Mouse (Mus musculus) midbrain, embryonic 10.5 days (tissue): Measurements from ENCODE around the gene Kcna6. TPM values are rescaled to one million over a fixed set of nuclear protein-coding genes. Genes with fewer than 3 reads are reported as not detected.
A peak's percentile ranks its signal among the peaks of the same experiment; 100 is the strongest.

ENCODE experiments used
- DNase-seq: peaks from one replicate; pipeline ENCODE4 v3.0.0-alpha.2; 2017; ENCODE audit warnings: low spot score
- H3K27ac ChIP-seq: fragments of 300-500 bp; sonication (generic); replicated peaks from 2 replicates; pipeline ENCODE4 v1.5.1; 2016; ENCODE audit warnings: mild to moderate bottlenecking
- H3K27me3 ChIP-seq: fragments of 300-500 bp; sonication (generic); 2 replicates; pipeline ENCODE4 v1.6.1; 2016; ENCODE audit warnings: low read depth, mild to moderate bottlenecking; ENCODE audit not compliant: poor library complexity, severe bottlenecking
- H3K36me3 ChIP-seq: fragments of 300-500 bp; sonication (generic); 2 replicates; pipeline ENCODE4 v1.6.1; 2016; ENCODE audit warnings: mild to moderate bottlenecking, moderate library complexity
- H3K4me1 ChIP-seq: fragments of 300-500 bp; sonication (generic); 2 replicates; pipeline ENCODE4 v1.6.1; 2016
- H3K4me3 ChIP-seq: fragments of 300-500 bp; sonication (generic); 2 replicates; pipeline ENCODE4 v1.5.1; 2016; ENCODE audit warnings: mild to moderate bottlenecking, moderate library complexity
- H3K9me3 ChIP-seq: fragments of 300-500 bp; sonication (generic); replicated peaks from 2 replicates; pipeline ENCODE4 v1.6.1; 2016; ENCODE audit warnings: mild to moderate bottlenecking
- WGBS: fragments of 180-500 bp; shearing (Covaris S2); methylation state at CpG from one replicate; pipeline ENCODE4 v1.1.7; 2016; 5-methylcytosine and 5-hydroxymethylcytosine counted together
- polyA plus RNA-seq: library from polyadenylated mRNA; unstranded; fragments of >200 nt; fragmentation: Nextera tagmentation; extraction: Ambion mirVana; gene quantifications from 2 replicates; pipeline ENCODE4 v1.2.1, GENCODE M21; 2016

Kcna6 gene
- polyA plus RNA-seq, 1 experiment from 2014 or later: 3.4 TPM

DNA sequence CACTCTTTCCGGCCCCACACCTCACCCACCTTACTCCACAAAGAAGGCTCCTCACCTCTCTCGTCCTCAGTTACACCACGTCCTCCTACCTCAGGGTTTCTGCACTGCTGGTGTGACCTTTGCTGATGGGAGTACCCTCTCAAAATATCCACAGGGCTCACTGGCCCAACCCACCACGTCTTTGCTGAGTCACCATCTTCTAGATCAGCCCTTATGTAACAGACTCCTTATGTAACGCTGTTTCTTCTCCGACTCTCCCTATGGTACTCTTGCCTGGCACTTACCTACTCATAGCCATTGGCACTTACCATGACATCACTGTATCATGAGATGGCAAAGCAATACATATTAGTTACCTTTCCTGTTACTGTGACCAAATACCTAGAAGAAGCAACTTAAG lies 27.9 kb downstream of the Kcna6 start:
- no peak overlapping the region for H3K4me3 ChIP-seq
- H3K36me3 ChIP-seq: no peaks in the 10 kb centered on the region
- H3K4me1 ChIP-seq: no peaks in the 10 kb centered on the region
- no peak overlapping the region for H3K27ac ChIP-seq
- H3K27me3 ChIP-seq: no peaks in the 10 kb centered on the region
- DNase-seq: no peak
- H3K9me3 ChIP-seq: no peaks in the 10 kb centered on the region
- WGBS: 87% methylated on average over 6 of the region's 6 CpGs

DNA sequence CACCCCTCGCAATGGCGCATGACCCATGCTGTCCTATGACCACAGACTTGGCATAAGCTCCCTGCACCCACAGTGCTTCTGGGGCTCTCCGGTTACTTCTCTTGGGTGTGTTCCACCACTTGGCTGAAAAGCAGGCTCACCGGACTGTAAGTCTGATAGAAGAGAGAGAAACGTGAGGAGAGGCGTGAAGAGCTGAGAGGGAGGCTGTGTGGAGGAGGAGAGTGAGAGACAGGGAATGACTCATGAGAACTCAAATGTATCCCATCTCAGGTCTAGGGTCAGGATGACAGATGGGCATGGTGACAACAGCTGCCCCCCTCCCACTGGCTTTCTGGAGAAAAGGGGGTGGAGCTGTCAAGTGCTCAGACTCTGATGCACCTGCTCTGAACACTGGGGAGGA lies 34.5 kb downstream of the Kcna6 start:
- no peak overlapping the region for H3K27ac ChIP-seq
- H3K4me1 ChIP-seq: peaks cover 4% of the 10 kb centered on the region
- WGBS: 87% methylated on average over 6 of the region's 6 CpGs
- no peaks in the 10 kb centered on the region for H3K9me3 ChIP-seq
- H3K4me3 ChIP-seq: no peak overlapping the region
- DNase-seq: no peak
- peaks cover 21% of the 10 kb centered on the region for H3K27me3 ChIP-seq
- no peaks in the 10 kb centered on the region for H3K36me3 ChIP-seq

DNA sequence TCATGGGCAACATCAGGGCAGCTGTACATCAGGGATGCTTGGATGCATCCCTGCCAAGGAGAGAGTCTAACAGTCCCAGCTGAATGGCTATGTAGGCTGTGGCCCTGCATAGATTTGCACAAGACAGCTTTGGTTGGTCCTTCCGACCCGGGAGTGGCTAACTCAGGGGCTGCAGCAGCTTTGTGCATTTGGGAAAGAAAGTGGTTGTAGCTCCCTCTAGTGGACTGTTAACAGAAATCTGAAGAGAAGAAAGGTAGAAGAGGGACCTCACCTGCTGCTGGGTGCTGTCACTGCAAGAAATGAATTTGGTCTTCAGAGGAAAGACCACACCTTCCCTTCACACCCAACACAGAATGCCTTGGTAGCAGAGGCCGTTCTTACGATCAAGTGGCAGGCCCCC lies 36.0 kb downstream of the Kcna6 start:
- Histone ChIP-seq H3K4me1 (peaks cover 4% of the 10 kb centered on the region), H3K9me3 (no peaks in the 10 kb centered on the region), H3K27ac (no peak overlapping the region), H3K4me3 (no peak overlapping the region), H3K27me3 (peaks cover 32% of the 10 kb centered on the region), H3K36me3 (no peaks in the 10 kb centered on the region)
- 33% methylated on average over 4 of the region's 4 CpGs for WGBS
- peak; percentile 33 for DNase-seq

DNA sequence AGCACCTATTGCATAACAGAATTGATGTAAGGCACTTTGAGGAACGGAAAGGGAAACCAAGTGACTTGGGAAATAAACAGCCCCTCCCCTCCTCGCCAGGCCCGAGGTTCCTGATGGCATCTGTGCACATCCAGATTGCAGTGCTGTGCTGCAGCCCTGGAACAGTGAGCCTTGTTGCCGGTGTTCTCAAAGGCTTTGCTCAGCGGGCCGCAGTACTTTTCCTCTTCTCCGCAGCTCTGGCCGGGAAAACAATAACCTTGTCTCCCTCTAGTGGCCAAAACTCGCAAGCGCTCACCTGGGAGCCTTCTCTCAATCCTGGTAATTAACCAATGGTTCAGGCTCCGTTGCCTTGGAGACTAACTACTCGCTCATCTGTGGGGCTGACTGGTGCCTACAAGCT lies 38.4 kb downstream of the Kcna6 start:
- no peak overlapping the region for H3K4me3 ChIP-seq
- H3K36me3 ChIP-seq: no peaks in the 10 kb centered on the region
- WGBS: 4% methylated on average over 12 of the region's 12 CpGs
- no peak overlapping the region for H3K27ac ChIP-seq
- peaks cover 32% of the 10 kb centered on the region for H3K27me3 ChIP-seq
- DNase-seq: peak; percentile 78
- peaks cover 4% of the 10 kb centered on the region for H3K4me1 ChIP-seq
- no peaks in the 10 kb centered on the region for H3K9me3 ChIP-seq

DNA sequence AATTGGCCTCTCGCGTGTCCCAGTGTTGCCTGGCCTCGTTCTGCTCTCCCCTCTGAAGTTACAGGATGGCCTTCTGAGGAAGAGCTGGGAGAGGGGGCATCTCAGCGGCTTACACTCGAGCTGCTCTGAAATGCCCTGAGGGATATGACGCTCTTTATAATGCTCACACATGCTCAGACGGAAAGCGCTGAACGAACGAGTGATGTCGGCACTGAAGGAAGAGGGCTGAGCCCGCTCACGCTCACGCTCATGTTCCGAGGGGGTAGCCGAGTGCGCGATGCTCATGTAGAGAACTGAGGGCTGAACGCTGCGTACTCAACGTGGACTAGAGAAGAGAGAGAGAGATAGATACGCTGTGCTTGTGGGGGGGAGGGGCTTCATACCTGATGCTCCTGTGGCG lies 39.3 kb downstream of the Kcna6 start:
- Histone ChIP-seq H3K9me3 (no peaks in the 10 kb centered on the region), H3K4me1 (peaks cover 4% of the 10 kb centered on the region), H3K4me3 (no peak overlapping the region), H3K27me3 (peaks cover 32% of the 10 kb centered on the region), H3K36me3 (no peaks in the 10 kb centered on the region), H3K27ac (no peak overlapping the region)
- WGBS: 77% methylated on average over 23 of the region's 23 CpGs
- DNase-seq: no peak

DNA sequence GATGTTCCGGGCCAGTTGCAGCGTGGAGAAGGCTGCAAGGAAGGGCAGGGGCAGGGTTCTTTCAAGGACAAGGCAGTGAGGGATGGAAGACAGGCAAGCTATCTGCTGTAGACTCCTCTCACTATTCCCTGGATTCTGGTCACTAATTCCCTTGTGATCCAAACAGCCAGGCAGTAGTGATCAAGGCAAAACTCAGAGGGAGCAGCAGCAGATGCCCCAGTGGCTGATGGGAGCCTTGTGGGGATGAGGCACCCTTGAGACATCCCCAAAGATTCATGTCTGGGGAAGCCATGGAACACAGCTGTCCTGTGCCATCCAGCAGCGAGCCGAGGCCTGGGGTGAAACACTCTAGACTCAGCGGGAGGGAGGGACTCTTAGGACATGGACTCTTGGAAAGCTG lies 40.5 kb downstream of the Kcna6 start:
- Histone ChIP-seq H3K27me3 (peaks cover 32% of the 10 kb centered on the region), H3K4me3 (no peak overlapping the region), H3K4me1 (peaks cover 4% of the 10 kb centered on the region), H3K9me3 (no peaks in the 10 kb centered on the region), H3K36me3 (no peaks in the 10 kb centered on the region), H3K27ac (no peak overlapping the region)
- WGBS: 81% methylated on average over 5 of the region's 5 CpGs
- no peak for DNase-seq

DNA sequence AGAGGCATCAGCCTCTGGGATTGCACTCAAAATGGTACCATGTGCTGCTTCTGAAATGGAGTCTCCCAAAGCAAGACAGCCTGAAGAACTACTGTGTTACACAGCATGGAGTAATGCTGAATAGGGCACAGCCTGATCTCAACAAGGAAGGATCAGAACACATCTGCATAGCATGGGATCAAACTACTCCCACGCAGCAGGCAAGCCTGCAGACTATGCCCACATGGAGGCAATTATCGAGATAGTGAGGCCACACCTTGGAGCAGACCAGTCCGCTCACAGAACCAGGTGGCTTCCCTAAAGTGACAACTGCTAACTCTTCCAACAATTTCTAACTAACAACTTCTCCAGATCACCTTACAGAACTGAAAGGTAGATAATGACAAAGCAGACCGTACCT lies 53.4 kb downstream of the Kcna6 start:
- no peak overlapping the region for H3K27ac ChIP-seq
- no peaks in the 10 kb centered on the region for H3K4me1 ChIP-seq
- H3K9me3 ChIP-seq: no peaks in the 10 kb centered on the region
- no peaks in the 10 kb centered on the region for H3K27me3 ChIP-seq
- no peak overlapping the region for H3K4me3 ChIP-seq
- WGBS: 74% methylated on average over 4 of the region's 4 CpGs
- H3K36me3 ChIP-seq: no peaks in the 10 kb centered on the region
- no peak for DNase-seq

DNA sequence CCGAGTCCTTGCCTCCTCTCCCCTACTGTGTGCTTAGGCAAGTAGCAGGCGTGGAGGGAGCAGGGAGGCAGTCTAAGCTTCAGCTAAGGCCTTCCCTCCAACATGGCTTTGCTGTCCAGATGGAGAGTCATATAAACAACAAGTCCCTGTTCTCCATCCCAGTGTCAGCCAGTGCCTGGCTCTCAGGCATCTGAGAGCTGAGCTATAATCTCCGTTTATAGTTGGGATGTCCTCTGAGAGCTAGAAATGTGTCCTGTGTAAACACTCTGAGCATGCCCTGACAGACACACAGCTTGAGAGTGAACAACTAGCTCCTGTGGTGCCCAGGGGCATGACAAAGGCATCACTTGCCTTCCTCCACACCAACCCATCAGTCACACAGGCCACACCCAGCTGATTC lies 55.3 kb downstream of the Kcna6 start:
- Histone ChIP-seq H3K9me3 (no peaks in the 10 kb centered on the region), H3K27ac (no peak overlapping the region), H3K4me1 (no peaks in the 10 kb centered on the region), H3K27me3 (no peaks in the 10 kb centered on the region), H3K36me3 (no peaks in the 10 kb centered on the region), H3K4me3 (no peak overlapping the region)
- no peak for DNase-seq
- 72% methylated on average over 3 of the region's 3 CpGs for WGBS

DNA sequence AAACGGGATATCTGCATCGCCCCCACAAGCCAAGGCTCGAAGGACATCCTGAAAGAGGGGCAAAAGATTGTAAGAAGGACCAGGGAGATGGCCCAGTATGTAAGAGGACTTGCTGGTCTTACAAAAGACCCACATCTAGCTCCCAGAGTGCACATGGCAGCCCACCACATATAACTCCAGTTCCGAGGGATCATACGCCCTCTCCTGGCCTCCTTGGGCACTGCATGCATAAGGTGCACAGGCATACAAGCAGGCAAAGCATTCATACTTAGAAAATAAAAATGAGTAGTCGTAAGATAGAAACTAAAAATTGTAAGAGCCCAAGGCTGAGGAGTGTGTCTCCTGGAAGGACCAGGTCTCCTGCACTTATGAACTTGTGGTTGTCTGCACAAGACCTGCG lies 61.5 kb downstream of the Kcna6 start:
- H3K4me3 ChIP-seq: no peak overlapping the region
- DNase-seq: peak; percentile 50
- no peak overlapping the region for H3K27ac ChIP-seq
- peaks cover 19% of the 10 kb centered on the region for H3K27me3 ChIP-seq
- no peaks in the 10 kb centered on the region for H3K9me3 ChIP-seq
- 69% methylated on average over 7 of the region's 7 CpGs for WGBS
- H3K4me1 ChIP-seq: peaks cover 4% of the 10 kb centered on the region; the same call in 1 of the 2 replicates
- no peaks in the 10 kb centered on the region for H3K36me3 ChIP-seq

DNA sequence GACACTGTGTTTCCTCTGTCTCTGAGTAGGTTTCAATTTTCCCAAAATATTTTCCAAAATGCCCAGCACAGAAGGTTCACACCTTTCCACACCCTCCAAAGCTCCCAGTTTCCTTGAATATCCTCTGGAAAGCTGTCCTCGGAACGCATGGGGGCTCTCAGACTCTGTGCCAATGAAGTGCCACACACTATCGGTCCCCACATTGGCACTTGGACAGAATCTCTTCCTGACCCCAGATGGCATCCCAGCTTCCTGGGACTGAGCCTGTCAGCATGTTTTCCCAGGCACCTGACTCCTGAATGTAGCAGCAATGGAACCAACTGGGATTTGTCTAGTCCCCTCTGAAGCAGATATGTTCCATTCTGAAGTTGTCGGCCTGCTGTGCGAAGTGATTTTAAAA lies 73.5 kb downstream of the Kcna6 start:
- 88% methylated on average over 5 of the region's 5 CpGs for WGBS
- H3K27ac ChIP-seq: no peak overlapping the region

DNA sequence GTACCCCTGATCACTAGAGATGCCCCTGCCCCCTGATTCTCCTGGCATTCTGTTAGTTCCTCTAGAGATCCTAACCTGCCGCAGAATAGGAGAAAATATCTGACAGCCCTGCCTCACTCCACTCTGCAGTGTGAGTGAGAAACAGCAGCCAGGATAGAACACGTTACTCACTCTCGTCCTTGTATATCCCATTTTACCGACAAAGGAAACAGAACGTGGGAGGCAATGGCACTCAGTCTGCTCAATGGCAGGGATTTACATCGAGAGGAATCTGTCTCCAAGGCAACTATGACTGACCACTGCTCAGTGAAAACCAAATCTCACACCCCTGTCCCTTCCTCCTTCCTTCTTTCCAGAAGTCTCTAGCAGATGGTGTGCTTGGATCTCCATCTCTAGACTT lies 74.4 kb downstream of the Kcna6 start:
- Histone ChIP-seq H3K27ac (no peak overlapping the region), H3K9me3 (no peaks in the 10 kb centered on the region), H3K27me3 (peaks cover 43% of the 10 kb centered on the region), H3K36me3 (no peaks in the 10 kb centered on the region), H3K4me3 (no peak overlapping the region), H3K4me1 (peaks cover 33% of the 10 kb centered on the region)
- no peak for DNase-seq
- WGBS: 33% methylated on average over 6 of the region's 6 CpGs

More for the DNA sequence above, 73.5 kb downstream of the Kcna6 start:
- Histone ChIP-seq H3K4me3 (no peak overlapping the region), H3K36me3 (no peaks in the 10 kb centered on the region), H3K9me3 (no peaks in the 10 kb centered on the region), H3K27me3 (peaks cover 36% of the 10 kb centered on the region), H3K4me1 (peaks cover 33% of the 10 kb centered on the region)
- DNase-seq: no peak

DNA sequence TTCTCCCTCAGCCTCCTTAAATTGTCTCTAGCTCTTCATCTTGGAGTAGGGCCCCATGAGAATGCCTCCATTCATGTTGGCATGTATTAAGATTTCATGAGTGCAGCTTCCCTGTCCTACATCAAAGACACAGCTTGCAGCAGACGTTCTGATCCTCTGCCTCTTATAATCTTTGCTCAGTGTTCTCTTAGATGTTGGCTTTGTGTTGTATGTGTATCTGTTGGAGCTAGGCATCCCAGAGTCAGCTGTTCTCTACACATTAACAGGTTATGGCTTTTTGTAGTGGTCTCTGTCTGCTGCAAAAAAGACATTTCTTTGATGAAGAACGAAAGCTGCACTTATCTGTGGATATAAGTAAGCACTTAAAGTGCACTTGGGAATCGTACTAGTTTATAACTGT lies 75.9 kb downstream of the Kcna6 start:
- WGBS: 72% methylated on average over 3 of the region's 3 CpGs
- Histone ChIP-seq H3K27ac (no peak overlapping the region), H3K9me3 (no peaks in the 10 kb centered on the region), H3K4me3 (no peak overlapping the region), H3K27me3 (peaks cover 41% of the 10 kb centered on the region), H3K4me1 (peaks cover 33% of the 10 kb centered on the region), H3K36me3 (no peaks in the 10 kb centered on the region)
- DNase-seq: no peak
